Mouse (Mus musculus) midbrain, embryonic 11.5 days (tissue): ENCODE measurements at regions not wholly inside any gene's neighbourhood (a gene's known extent, or its start where the extent isn't known, plus 50 kb on each side); places are given as distances from the start of the nearest gene placed in this dataset.

Experiments used
- ATAC-seq: fragments of 200-750 bp; cut with Nextera tagmentation; 2 replicates; pipeline ENCODE4 v1.8.0; 2017; ENCODE audit warnings: moderate TSS enrichment, moderate library complexity; ENCODE audit not compliant: low FRiP score
- DNase-seq: peaks from one replicate; pipeline ENCODE4 v3.0.0; 2015; ENCODE audit warnings: low spot score; ENCODE audit errors: missing footprints
- H3K27ac ChIP-seq: fragments of 300-500 bp; sonication (generic); 2 replicates; pipeline ENCODE4 v1.5.1; 2014; ENCODE audit warnings: low read depth, low read length
- H3K27me3 ChIP-seq: fragments of 300-500 bp; sonication (generic); 2 replicates; pipeline ENCODE4 v1.6.1; 2014; ENCODE audit warnings: mild to moderate bottlenecking, low read length, moderate library complexity, mixed read lengths; ENCODE audit not compliant: control insufficient read depth, insufficient read depth
- H3K36me3 ChIP-seq: fragments of 300-500 bp; sonication (generic); 2 replicates; pipeline ENCODE4 v1.6.1; 2014; ENCODE audit warnings: mild to moderate bottlenecking, low read length, moderate library complexity, mixed read lengths; ENCODE audit not compliant: control insufficient read depth, insufficient read depth
- H3K4me1 ChIP-seq: fragments of 300-500 bp; sonication (generic); 2 replicates; pipeline ENCODE4 v1.6.1; 2014; ENCODE audit warnings: low read length; ENCODE audit not compliant: control insufficient read depth, insufficient read depth
- H3K4me2 ChIP-seq: fragments of 300-500 bp; sonication (generic); 2 replicates; pipeline ENCODE4 v1.6.1; 2014; ENCODE audit warnings: mild to moderate bottlenecking, moderate library complexity
- H3K4me3 ChIP-seq: fragments of 300-500 bp; sonication (generic); 2 replicates; pipeline ENCODE4 v1.5.1; 2014; ENCODE audit warnings: low read depth, low read length
- H3K9ac ChIP-seq: fragments of 300-500 bp; sonication (generic); 2 replicates; pipeline ENCODE4 v1.6.1; 2014; ENCODE audit warnings: low read length
- H3K9me3 ChIP-seq: fragments of 300-500 bp; sonication (generic); 2 replicates; pipeline ENCODE4 v1.6.1; 2016; ENCODE audit warnings: low read length; ENCODE audit not compliant: control insufficient read depth
- WGBS: fragments of 180-500 bp; shearing (Covaris S2); extraction: QIAGEN DNeasy Blood & Tissue Kit; methylation state at CpG from one replicate; pipeline ENCODE4 v1.1.7; 2014; 5-methylcytosine and 5-hydroxymethylcytosine counted together

GRCm38 (mm10) chr2:118034026-118034425 lies 77.7 kb upstream of the Thbs1 start:
- H3K27ac ChIP-seq = no peak overlapping the region
- no peaks in the 10 kb centered on the region for H3K9me3 ChIP-seq
- 92% methylated on average over 3 of the region's 3 CpGs for WGBS
- no peak overlapping the region for H3K4me2 ChIP-seq
- H3K4me1 ChIP-seq = no peaks in the 10 kb centered on the region
- ATAC-seq (no peak), DNase-seq (no peak)
- H3K4me3 ChIP-seq = no peak overlapping the region
- H3K9ac ChIP-seq = no peak overlapping the region
- no peaks in the 10 kb centered on the region for H3K36me3 ChIP-seq
- no peaks in the 10 kb centered on the region for H3K27me3 ChIP-seq

- H3K27ac ChIP-seq = no peak overlapping the region
- H3K27me3 ChIP-seq = no peaks in the 10 kb centered on the region
- DNase-seq (no peak), ATAC-seq (no peak)
- H3K9ac ChIP-seq = no peak overlapping the region
- no peak overlapping the region for H3K4me3 ChIP-seq
- 95% methylated on average over 1 of the region's 1 CpGs for WGBS
- no peaks in the 10 kb centered on the region for H3K4me1 ChIP-seq
- no peaks in the 10 kb centered on the region for H3K36me3 ChIP-seq
- H3K9me3 ChIP-seq = no peaks in the 10 kb centered on the region
- no peak overlapping the region for H3K4me2 ChIP-seq
Observed at GRCm38 (mm10) chr2:118035333-118035732, 76.3 kb upstream of the Thbs1 start.

GRCm38 (mm10) chr2:118038859-118039818 lies 72.5 kb upstream of the Thbs1 start:
- DNase-seq (peak; percentile 69), ATAC-seq (no peak)
- no peak overlapping the region for H3K27ac ChIP-seq
- no peak overlapping the region for H3K9ac ChIP-seq
- no peak overlapping the region for H3K4me3 ChIP-seq
- no peaks in the 10 kb centered on the region for H3K36me3 ChIP-seq
- WGBS = 91% methylated on average over 16 of the region's 16 CpGs
- H3K4me1 ChIP-seq = no peaks in the 10 kb centered on the region
- no peaks in the 10 kb centered on the region for H3K9me3 ChIP-seq
- no peaks in the 10 kb centered on the region for H3K27me3 ChIP-seq
- no peak overlapping the region for H3K4me2 ChIP-seq

GRCm38 (mm10) chr2:118039819-118040206 lies 71.9 kb upstream of the Thbs1 start:
- WGBS = 74% methylated on average over 4 of the region's 4 CpGs
- no peak overlapping the region for H3K4me3 ChIP-seq
- ATAC-seq (no peak), DNase-seq (peak; percentile 76)
- H3K9ac ChIP-seq = no peak overlapping the region
- H3K27me3 ChIP-seq = no peaks in the 10 kb centered on the region
- no peak overlapping the region for H3K27ac ChIP-seq
- no peaks in the 10 kb centered on the region for H3K4me1 ChIP-seq
- H3K4me2 ChIP-seq = no peak overlapping the region
- no peaks in the 10 kb centered on the region for H3K9me3 ChIP-seq
- no peaks in the 10 kb centered on the region for H3K36me3 ChIP-seq

GRCm38 (mm10) chr2:118042380-118043055 lies 69.2 kb upstream of the Thbs1 start:
- Histone ChIP-seq H3K4me1 (no peaks in the 10 kb centered on the region), H3K27me3 (no peaks in the 10 kb centered on the region), H3K36me3 (no peaks in the 10 kb centered on the region), H3K4me2 (no peak overlapping the region), H3K9me3 (no peaks in the 10 kb centered on the region), H3K27ac (no peak overlapping the region), H3K9ac (no peak overlapping the region), H3K4me3 (no peak overlapping the region)
- 88% methylated on average over 5 of the region's 5 CpGs for whole genome bisulfite sequencing
- no peak for ATAC-seq
- DNase-seq = no peak

- H3K4me3 ChIP-seq = no peak overlapping the region
- H3K9me3 ChIP-seq = no peaks in the 10 kb centered on the region
- DNase-seq (no peak), ATAC-seq (no peak)
- no peaks in the 10 kb centered on the region for H3K4me1 ChIP-seq
- H3K4me2 ChIP-seq = no peak overlapping the region
- no peaks in the 10 kb centered on the region for H3K27me3 ChIP-seq
- H3K27ac ChIP-seq = no peak overlapping the region
- H3K36me3 ChIP-seq = no peaks in the 10 kb centered on the region
- 85% methylated on average over 1 of the region's 1 CpGs for WGBS
- H3K9ac ChIP-seq = no peak overlapping the region
Observed at GRCm38 (mm10) chr2:118044666-118045065, 67.0 kb upstream of the Thbs1 start.

GRCm38 (mm10) chr2:118050326-118050725 lies 61.4 kb upstream of the Thbs1 start:
- Histone ChIP-seq H3K4me2 (no peak overlapping the region), H3K36me3 (no peaks in the 10 kb centered on the region), H3K4me1 (no peaks in the 10 kb centered on the region), H3K4me3 (no peak overlapping the region), H3K27ac (no peak overlapping the region), H3K27me3 (no peaks in the 10 kb centered on the region), H3K9ac (no peak overlapping the region), H3K9me3 (no peaks in the 10 kb centered on the region)
- DNase-seq (no peak), ATAC-seq (no peak)
- WGBS = 85% methylated on average over 2 of the region's 2 CpGs

- DNase-seq (no peak), ATAC-seq (no peak)
- Histone ChIP-seq H3K4me3 (no peak overlapping the region), H3K27ac (no peak overlapping the region), H3K9ac (no peak overlapping the region), H3K4me1 (no peaks in the 10 kb centered on the region), H3K9me3 (no peaks in the 10 kb centered on the region), H3K4me2 (no peak overlapping the region), H3K27me3 (no peaks in the 10 kb centered on the region), H3K36me3 (no peaks in the 10 kb centered on the region)
- 87% methylated on average over 3 of the region's 3 CpGs for WGBS
Observed at GRCm38 (mm10) chr2:118051610-118052009, 60.1 kb upstream of the Thbs1 start.

GRCm38 (mm10) chr2:118053512-118053911 lies 58.2 kb upstream of the Thbs1 start:
- no peak for ATAC-seq

More at GRCm38 (mm10) chr2:118053512-118053911, 58.2 kb upstream of the Thbs1 start:
- H3K27me3 ChIP-seq = no peaks in the 10 kb centered on the region
- no peaks in the 10 kb centered on the region for H3K4me1 ChIP-seq
- no peak overlapping the region for H3K4me3 ChIP-seq
- H3K4me2 ChIP-seq = no peak overlapping the region
- H3K9me3 ChIP-seq = no peaks in the 10 kb centered on the region
- WGBS = 93% methylated on average over 4 of the region's 4 CpGs
- H3K27ac ChIP-seq = no peak overlapping the region
- no peak overlapping the region for H3K9ac ChIP-seq
- H3K36me3 ChIP-seq = no peaks in the 10 kb centered on the region
- no peak for DNase-seq
